Mouse (Mus musculus): Measurements from ENCODE around the gene Efcab9.

- TF ChIP-seq POLR2A (IDR thresholded peaks at IDR 0.05; ENCODE audit: extremely low read depth, insufficient read depth, low read length) (no peak), CTCF (IDR thresholded peaks at IDR 0.05; ENCODE audit: low read depth, low read length) (no peak)
These were observed 21.6 kb upstream of the Efcab9 start for GRCm38 (mm10) chr11:32553311-32554140.

Data from liver, adult 2 months (tissue).